Mouse (Mus musculus) forebrain, embryonic 12.5 days (tissue): ENCODE measurements at regions not wholly inside any gene's neighbourhood (a gene's known extent, or its start where the extent isn't known, plus 50 kb on each side); places are given as distances from the start of the nearest gene placed in this dataset.

ENCODE experiments used
- ATAC-seq: fragments of 200-750 bp; cut with Nextera tagmentation; 2 replicates; pipeline ENCODE4 v1.8.0; 2017; ENCODE audit warnings: moderate TSS enrichment; ENCODE audit not compliant: low FRiP score
- H3K27ac ChIP-seq: fragments of 300-500 bp; sonication (generic); 2 replicates; pipeline ENCODE4 v1.5.1; 2016; ENCODE audit warnings: mild to moderate bottlenecking
- H3K27me3 ChIP-seq: fragments of 300-500 bp; sonication (generic); 2 replicates; pipeline ENCODE4 v1.6.1; 2016; ENCODE audit warnings: mild to moderate bottlenecking
- H3K36me3 ChIP-seq: fragments of 300-500 bp; sonication (generic); replicated peaks from 2 replicates; pipeline ENCODE4 v1.6.1; 2016; ENCODE audit warnings: mild to moderate bottlenecking
- H3K4me1 ChIP-seq: fragments of 300-500 bp; sonication (generic); 2 replicates; pipeline ENCODE4 v1.6.1; 2016
- H3K4me2 ChIP-seq: fragments of 300-500 bp; sonication (generic); 2 replicates; pipeline ENCODE4 v1.6.1; 2016; ENCODE audit warnings: mild to moderate bottlenecking, moderate library complexity
- H3K4me3 ChIP-seq: fragments of 300-500 bp; sonication (generic); replicated peaks from 2 replicates; pipeline ENCODE4 v1.5.1; 2016; ENCODE audit warnings: mild to moderate bottlenecking
- H3K9ac ChIP-seq: fragments of 300-500 bp; sonication (generic); 2 replicates; pipeline ENCODE4 v1.6.1; 2016; ENCODE audit warnings: mild to moderate bottlenecking
- H3K9me3 ChIP-seq: fragments of 300-500 bp; sonication (generic); 2 replicates; pipeline ENCODE4 v1.6.1; 2016
- WGBS: fragments of 180-500 bp; shearing (Covaris S2); methylation state at CpG from one replicate; pipeline ENCODE4 v1.1.7; 2016; 5-methylcytosine and 5-hydroxymethylcytosine counted together

DNA sequence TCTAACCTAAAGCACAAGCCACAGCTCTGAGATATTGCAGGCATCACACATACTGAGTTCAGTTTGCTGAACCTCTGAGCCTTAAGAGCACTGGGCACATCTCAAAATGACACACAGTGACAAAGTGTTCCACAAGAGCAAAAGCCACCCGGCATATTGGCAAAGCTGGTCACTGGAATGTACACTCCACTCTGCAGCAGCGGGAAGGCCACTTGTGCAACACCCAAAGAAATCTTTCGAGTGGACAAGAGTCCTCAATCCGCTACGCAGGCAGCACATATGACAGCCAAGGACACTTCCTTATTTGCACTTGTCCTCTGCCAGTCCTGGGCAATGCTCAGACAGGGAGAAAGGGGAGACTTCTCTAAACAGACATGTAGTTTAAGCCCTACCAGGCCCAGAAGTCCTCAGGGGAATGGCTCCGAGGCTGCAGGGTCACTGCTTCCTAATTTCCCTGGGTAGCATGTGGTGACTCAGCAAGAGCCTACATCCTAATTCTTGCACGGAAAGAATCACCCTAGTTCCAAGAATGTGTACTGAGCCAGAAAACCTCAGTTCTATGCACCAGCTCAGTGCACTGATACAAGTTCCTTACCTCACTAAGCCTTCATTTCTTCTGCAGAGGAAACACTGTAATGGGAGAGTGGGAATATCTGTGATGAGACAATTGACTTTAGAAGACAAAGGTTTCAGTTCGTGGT lies 144.5 kb upstream of the Ppargc1a start:
- no peak overlapping the region for H3K9ac ChIP-seq
- no peak overlapping the region for H3K4me2 ChIP-seq
- no peaks in the 10 kb centered on the region for H3K27me3 ChIP-seq
- 85% methylated on average over 8 of the region's 8 CpGs for WGBS
- H3K27ac ChIP-seq: no peak overlapping the region
- ATAC-seq: no peak
- no peak overlapping the region for H3K4me3 ChIP-seq
- no peaks in the 10 kb centered on the region for H3K4me1 ChIP-seq
- H3K36me3 ChIP-seq: no peaks in the 10 kb centered on the region
- no peaks in the 10 kb centered on the region for H3K9me3 ChIP-seq

DNA sequence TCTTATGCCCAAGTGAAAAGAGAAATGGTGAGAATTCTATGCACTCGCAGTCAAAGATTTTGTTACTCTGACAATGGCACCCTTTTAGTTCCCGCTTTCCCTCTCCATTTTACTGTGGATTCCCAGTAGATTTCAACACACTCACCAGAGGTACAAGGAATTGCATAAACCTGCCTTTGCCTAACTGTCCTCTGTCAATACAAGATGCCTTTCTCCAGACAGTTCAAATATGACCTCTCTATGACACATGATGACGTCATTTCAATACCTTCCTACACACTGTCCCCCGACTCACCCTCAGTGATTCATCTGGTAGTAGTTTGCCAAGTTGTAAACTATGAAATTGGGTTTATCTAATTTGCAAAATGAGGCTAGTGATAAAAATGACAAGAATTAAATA lies 143.1 kb upstream of the Ppargc1a start:
- no peaks in the 10 kb centered on the region for H3K9me3 ChIP-seq
- H3K27me3 ChIP-seq: no peaks in the 10 kb centered on the region
- H3K4me1 ChIP-seq: no peaks in the 10 kb centered on the region
- no peaks in the 10 kb centered on the region for H3K36me3 ChIP-seq
- H3K9ac ChIP-seq: no peak overlapping the region
- no peak overlapping the region for H3K4me3 ChIP-seq
- no peak overlapping the region for H3K4me2 ChIP-seq
- 86% methylated on average over 4 of the region's 4 CpGs for WGBS
- H3K27ac ChIP-seq: no peak overlapping the region
- ATAC-seq: no peak

DNA sequence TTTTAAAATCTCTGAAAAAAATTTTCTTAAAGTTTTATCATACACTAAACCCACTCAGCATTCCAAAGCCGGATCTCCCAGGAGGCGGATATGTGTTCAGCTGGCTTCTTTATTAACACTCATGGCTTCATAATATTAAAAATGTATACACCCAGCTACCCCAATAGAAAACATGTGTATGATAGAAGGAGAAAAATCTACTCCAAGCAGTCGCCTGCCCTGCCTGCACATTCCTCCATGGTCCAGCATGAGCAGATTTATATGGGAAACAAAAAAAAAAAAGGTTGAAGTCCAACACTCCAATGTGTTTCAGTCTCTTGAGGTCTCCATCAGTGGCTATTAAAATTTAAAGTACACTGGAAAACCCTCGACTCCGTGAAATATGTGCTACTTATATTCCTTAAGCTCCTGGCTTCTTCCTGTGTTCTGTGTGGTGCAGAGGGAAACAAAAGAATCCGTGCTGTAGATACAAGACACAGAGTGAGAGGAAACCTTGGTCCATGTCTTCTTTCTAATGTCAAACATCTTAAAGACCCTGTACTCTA lies 142.0 kb upstream of the Ppargc1a start:
- WGBS: 84% methylated on average over 6 of the region's 6 CpGs
- no peaks in the 10 kb centered on the region for H3K9me3 ChIP-seq

DNA sequence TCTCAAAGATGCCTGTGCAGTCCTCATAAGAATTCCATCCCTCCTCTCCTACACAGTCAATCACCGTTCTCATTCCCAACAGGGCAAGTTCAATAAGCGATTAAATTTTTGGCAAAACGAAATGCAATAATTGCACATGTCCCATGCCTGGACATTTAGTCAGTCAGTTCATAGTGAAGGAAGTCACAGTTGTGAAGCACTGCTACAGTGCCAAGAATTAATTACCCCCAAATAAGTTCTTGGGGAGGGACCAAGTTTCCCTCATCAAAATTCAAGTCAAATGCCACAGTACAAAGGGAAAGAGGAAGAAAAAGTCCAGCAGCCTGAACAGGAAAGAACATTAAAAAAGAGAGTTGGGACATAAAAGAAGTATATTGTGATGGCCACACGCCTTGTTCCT lies 112.4 kb upstream of the Ppargc1a start:
- H3K4me3 ChIP-seq: no peak overlapping the region
- ATAC-seq: no peak
- no peaks in the 10 kb centered on the region for H3K36me3 ChIP-seq
- H3K4me1 ChIP-seq: no peaks in the 10 kb centered on the region
- no peak overlapping the region for H3K4me2 ChIP-seq
- H3K9me3 ChIP-seq: no peaks in the 10 kb centered on the region
- H3K27ac ChIP-seq: no peak overlapping the region
- no peaks in the 10 kb centered on the region for H3K27me3 ChIP-seq
- no peak overlapping the region for H3K9ac ChIP-seq
- 80% methylated on average over 4 of the region's 4 CpGs for WGBS

More for the DNA sequence above, 142.0 kb upstream of the Ppargc1a start:
- Histone ChIP-seq H3K27ac (no peak overlapping the region), H3K4me2 (no peak overlapping the region), H3K4me1 (no peaks in the 10 kb centered on the region), H3K9ac (no peak overlapping the region), H3K27me3 (no peaks in the 10 kb centered on the region), H3K4me3 (no peak overlapping the region), H3K36me3 (no peaks in the 10 kb centered on the region)
- no peak for ATAC-seq

DNA sequence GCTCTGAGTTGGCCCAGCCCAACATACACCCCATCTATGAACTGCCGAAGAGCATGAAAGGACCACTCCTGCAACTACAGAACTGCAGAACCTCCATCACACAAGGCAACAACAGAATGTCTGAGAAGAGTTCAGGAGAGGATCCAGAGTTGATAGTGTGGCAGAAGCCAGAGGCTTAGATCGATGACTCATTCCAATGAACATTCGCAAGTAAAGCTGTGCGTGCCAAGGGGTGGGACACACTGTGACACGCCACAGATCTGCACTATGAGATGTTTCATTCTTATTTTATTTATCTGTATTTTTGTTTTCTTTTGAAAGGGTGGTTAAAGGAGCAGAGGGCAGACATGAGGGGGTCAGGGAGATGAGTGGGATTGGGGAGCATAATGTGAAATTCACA lies 103.7 kb upstream of the Ppargc1a start:
- H3K9ac ChIP-seq: no peak overlapping the region
- H3K27me3 ChIP-seq: no peaks in the 10 kb centered on the region
- no peak for ATAC-seq
- no peak overlapping the region for H3K27ac ChIP-seq
- H3K9me3 ChIP-seq: no peaks in the 10 kb centered on the region
- no peak overlapping the region for H3K4me3 ChIP-seq
- H3K4me1 ChIP-seq: no peaks in the 10 kb centered on the region
- H3K36me3 ChIP-seq: no peaks in the 10 kb centered on the region
- no peak overlapping the region for H3K4me2 ChIP-seq
- WGBS: 95% methylated on average over 5 of the region's 5 CpGs

DNA sequence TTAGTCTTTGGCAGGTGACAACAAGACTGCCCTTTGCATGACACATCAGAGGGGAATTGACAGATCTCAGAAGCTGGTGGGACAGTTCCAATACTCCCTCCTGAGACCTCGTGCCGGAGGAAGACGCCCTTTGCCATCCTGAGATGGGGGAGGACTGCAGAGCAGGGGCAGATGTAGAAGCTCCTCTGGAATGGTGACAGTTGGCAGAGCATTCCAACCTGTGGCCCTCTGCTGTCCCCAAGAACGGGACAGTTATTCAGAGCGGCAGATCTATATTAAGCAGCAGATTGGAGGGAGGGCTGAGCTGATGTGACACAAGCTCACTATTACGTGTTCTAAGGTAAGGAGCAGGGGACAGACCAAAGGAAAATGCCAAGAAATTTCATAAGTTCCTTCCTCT lies 97.7 kb upstream of the Ppargc1a start:
- Histone ChIP-seq H3K4me1 (no peaks in the 10 kb centered on the region; the same call in 1 of the 2 replicates), H3K27ac (no peak overlapping the region), H3K9ac (no peak overlapping the region), H3K4me3 (no peak overlapping the region), H3K4me2 (no peak overlapping the region), H3K36me3 (no peaks in the 10 kb centered on the region), H3K27me3 (no peaks in the 10 kb centered on the region), H3K9me3 (no peaks in the 10 kb centered on the region)
- 78% methylated on average over 6 of the region's 6 CpGs for WGBS
- ATAC-seq: no peak

DNA sequence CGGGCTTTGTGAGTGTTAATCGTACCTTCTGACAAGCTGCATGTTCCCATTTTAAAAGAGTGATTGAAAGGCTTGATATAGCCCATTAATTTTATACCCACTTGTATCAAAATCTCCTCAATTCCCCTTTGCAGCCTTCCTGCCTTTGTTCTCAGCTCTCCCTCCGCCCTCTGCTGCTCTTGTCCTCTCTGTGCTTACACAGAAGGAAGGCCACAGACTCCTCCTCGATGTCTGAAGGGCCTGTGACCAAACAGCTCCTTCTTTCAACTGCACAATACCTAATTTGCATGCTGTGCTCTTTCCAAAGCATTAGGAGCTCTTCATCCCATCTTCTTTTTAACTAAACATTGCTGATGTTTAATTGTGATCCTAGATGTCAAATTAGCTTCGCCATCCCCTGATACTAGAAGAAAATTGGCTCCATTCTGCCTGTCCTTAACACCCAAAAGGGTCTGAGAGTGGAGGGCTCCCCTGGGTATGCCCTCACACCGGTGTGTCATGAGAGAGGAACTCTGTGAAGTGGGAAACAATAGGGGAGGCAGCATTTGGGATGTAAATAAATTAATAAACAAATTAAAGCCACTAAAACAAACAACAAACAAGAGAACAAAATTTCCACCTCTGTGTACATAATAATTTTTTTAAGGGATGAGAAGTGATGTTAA lies 90.8 kb upstream of the Ppargc1a start:
- ATAC-seq: no peak
- no peak overlapping the region for H3K9ac ChIP-seq
- WGBS: 24% methylated on average over 6 of the region's 6 CpGs
- no peaks in the 10 kb centered on the region for H3K36me3 ChIP-seq
- H3K4me1 ChIP-seq: no peaks in the 10 kb centered on the region
- H3K4me2 ChIP-seq: no peak overlapping the region
- H3K9me3 ChIP-seq: no peaks in the 10 kb centered on the region
- no peak overlapping the region for H3K4me3 ChIP-seq
- H3K27ac ChIP-seq: no peak overlapping the region
- no peaks in the 10 kb centered on the region for H3K27me3 ChIP-seq

DNA sequence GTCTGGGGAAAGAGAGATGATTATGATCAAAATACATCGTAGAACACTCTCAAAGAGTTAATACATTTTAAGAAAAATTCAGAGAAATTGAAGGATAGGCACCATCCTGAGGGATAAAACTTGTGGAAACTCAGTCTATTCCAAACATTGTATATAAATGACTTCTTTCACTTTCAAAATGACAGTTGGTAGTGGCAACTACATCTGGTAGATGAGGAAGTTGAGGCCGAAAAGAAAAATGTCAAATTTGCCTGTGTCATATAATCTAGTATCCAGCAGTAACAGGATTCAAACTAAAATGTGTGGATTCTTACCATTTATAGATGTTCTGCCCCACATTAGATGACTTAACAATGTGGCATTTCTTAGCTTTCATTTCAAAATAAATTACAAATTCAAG lies 86.0 kb upstream of the Ppargc1a start:
- H3K27me3 ChIP-seq: no peaks in the 10 kb centered on the region
- no peak for ATAC-seq
- H3K9me3 ChIP-seq: no peaks in the 10 kb centered on the region
- H3K36me3 ChIP-seq: no peaks in the 10 kb centered on the region
- H3K4me2 ChIP-seq: no peak overlapping the region
- H3K4me3 ChIP-seq: no peak overlapping the region
- no peak overlapping the region for H3K9ac ChIP-seq
- 94% methylated on average over 2 of the region's 2 CpGs for WGBS
- H3K4me1 ChIP-seq: no peaks in the 10 kb centered on the region
- H3K27ac ChIP-seq: no peak overlapping the region

DNA sequence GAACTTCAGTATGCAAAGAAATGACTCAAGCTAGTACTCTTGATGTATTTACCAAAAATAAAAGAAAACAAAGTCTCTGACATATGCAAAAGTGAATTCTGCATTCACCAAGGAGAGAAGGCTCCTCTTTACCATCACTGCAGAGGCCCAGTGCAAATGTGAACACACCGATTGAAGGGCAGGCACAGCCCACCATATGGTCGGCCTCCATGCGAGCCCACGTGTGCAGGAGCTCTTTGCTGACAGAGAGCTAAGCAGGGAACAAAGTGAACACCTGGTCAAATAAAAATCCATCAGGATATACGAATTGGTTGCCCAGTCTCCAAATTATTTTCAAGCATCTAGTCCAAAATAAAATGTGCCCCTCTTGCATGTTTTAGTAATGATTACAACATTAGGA lies 56.9 kb upstream of the Ppargc1a start:
- no peaks in the 10 kb centered on the region for H3K27me3 ChIP-seq
- H3K9ac ChIP-seq: no peak overlapping the region
- no peak for ATAC-seq
- H3K4me1 ChIP-seq: no peaks in the 10 kb centered on the region
- H3K9me3 ChIP-seq: no peaks in the 10 kb centered on the region
- H3K4me3 ChIP-seq: no peak overlapping the region
- no peak overlapping the region for H3K4me2 ChIP-seq
- WGBS: 77% methylated on average over 5 of the region's 5 CpGs
- H3K36me3 ChIP-seq: no peaks in the 10 kb centered on the region
- H3K27ac ChIP-seq: no peak overlapping the region
